Mouse (Mus musculus) erythroblast, embryonic 14.5 days (primary cell): ENCODE measurements around the gene Fam49a.

Source experiments
- GATA1 ChIP-seq: IDR thresholded peaks from 2 replicates; pipeline ENCODE4 v1.6.1; 2012; ENCODE audit warnings: low read length, inconsistent platforms, mixed read lengths
- TAL1 ChIP-seq: IDR thresholded peaks from 3 replicates; pipeline ENCODE4 v1.6.1; 2012; ENCODE audit warnings: low read length, inconsistent platforms, mixed read lengths

DNA sequence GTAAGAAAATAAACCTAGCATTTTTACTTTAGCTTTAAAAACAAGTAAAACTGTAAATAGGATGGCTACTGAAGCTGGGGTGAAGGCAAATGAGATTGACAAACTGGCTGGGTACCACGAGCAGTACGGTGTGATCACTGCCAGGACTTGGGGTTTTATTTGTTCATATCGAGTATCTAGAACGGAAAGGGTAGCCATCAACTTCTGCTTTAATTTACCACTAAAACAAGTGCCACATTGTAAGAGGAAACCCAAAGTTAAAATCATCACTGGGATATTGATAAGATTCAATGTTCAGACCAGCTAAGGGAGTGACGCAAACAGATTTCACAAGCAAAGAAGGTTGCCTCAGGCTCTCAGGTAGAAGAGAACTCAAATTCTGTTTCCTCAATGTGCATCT lies 98.0 kb downstream of the Fam49a start:
- no peak for TF ChIP-seq TAL1
- no peak for TF ChIP-seq GATA1
